ENCODE assay signal across 9 mouse cellular contexts in genomic region chr10:44539033-44539578, GRCm38 (mm10). TPM values are rescaled to one million over a fixed set of nuclear protein-coding genes. Genes with fewer than 3 reads are reported as not detected.
DNase-seq lines count a peak whose midpoint lies in the region; ATAC-seq lines count a peak whose summit lies in the region.
"Had no signal": no experiment of that assay in that cellular context is flagged by ENCODE, and none has a peak within 500 bp of the region (broad histone marks: within the 10 kb centered on the region; RNA-seq: fewer than 3 reads in every experiment).

No protein-coding gene starts in this region.

- WGBS in hindbrain, embryonic 12.5 days = 13% methylated on average over 14 of the region's 14 CpGs
- 16% methylated on average over 14 of the region's 14 CpGs for WGBS in hindbrain, embryonic 14.5 days
- 8% methylated on average over 14 of the region's 14 CpGs for WGBS in embryonic facial prominence, embryonic 12.5 days
- WGBS in macrophage (ENCODE audit: missing documents) = 5% methylated on average over 13 of the region's 14 CpGs

- H3K79me2 ChIP-seq in macrophage (ENCODE audit: inconsistent target) = no peaks in the 10 kb centered on the region

- no peak overlapping the region for H3K9ac ChIP-seq in hindbrain, embryonic 12.5 days
- no peak overlapping the region for H3K9ac ChIP-seq in hindbrain, embryonic 14.5 days
- no peak overlapping the region for H3K9ac ChIP-seq in embryonic facial prominence, embryonic 12.5 days

- no peak overlapping the region for H3K27ac ChIP-seq in hindbrain, embryonic 12.5 days
- no peak overlapping the region for H3K27ac ChIP-seq in hindbrain, embryonic 14.5 days
- no peak overlapping the region for H3K27ac ChIP-seq in embryonic facial prominence, embryonic 12.5 days
- H3K27ac ChIP-seq in macrophage = peak overlapping the region; percentile 27

- H3K4me3 ChIP-seq in hindbrain, embryonic 12.5 days = no peak overlapping the region
- H3K4me3 ChIP-seq in hindbrain, embryonic 14.5 days (replicated peaks; ENCODE audit: low read length) = no peak overlapping the region
- H3K4me3 ChIP-seq in embryonic facial prominence, embryonic 12.5 days = no peak overlapping the region
- H3K4me3 ChIP-seq in macrophage (ENCODE audit: inconsistent target) = no peak overlapping the region; the same call in 1 of the 2 replicates

- peak overlapping the region; percentile 28; the same call in 1 of the 2 replicates for H3K4me2 ChIP-seq in hindbrain, embryonic 12.5 days (replicated peaks)
- H3K4me2 ChIP-seq in hindbrain, embryonic 14.5 days (replicated peaks) = no peak overlapping the region
- H3K4me2 ChIP-seq in embryonic facial prominence, embryonic 12.5 days (replicated peaks) = 0 out of 2 replicates have a peak overlapping the region, but pooled peaks have one; percentile 13

- H3K9me3 ChIP-seq in hindbrain, embryonic 12.5 days (replicated peaks) = no peaks in the 10 kb centered on the region
- H3K9me3 ChIP-seq in hindbrain, embryonic 14.5 days (ENCODE audit: control insufficient read depth, low read length) = no peaks in the 10 kb centered on the region
- no peaks in the 10 kb centered on the region for H3K9me3 ChIP-seq in embryonic facial prominence, embryonic 12.5 days

- no peak for ATAC-seq in hindbrain, embryonic 12.5 days (ENCODE audit: low FRiP score)
- no peak for ATAC-seq in hindbrain, embryonic 14.5 days (ENCODE audit: low FRiP score)
- ATAC-seq in CD4-positive, CD25-positive, alpha-beta regulatory T cell, adult 4 months = peak; percentile 51
- no peak for ATAC-seq in embryonic facial prominence, embryonic 12.5 days (ENCODE audit: insufficient number of reproducible peaks, insufficient read depth, low FRiP score, low TSS enrichment)

- peaks cover 17% of the 10 kb centered on the region for H3K27me3 ChIP-seq in hindbrain, embryonic 12.5 days
- no peaks in the 10 kb centered on the region for H3K27me3 ChIP-seq in hindbrain, embryonic 14.5 days (ENCODE audit: control insufficient read depth, insufficient read depth, low read length)
- H3K27me3 ChIP-seq in embryonic facial prominence, embryonic 12.5 days = 0 out of 2 replicates have a peak, but pooled peaks cover 3% of the 10 kb centered on the region

- H3K36me3 ChIP-seq in hindbrain, embryonic 12.5 days = no peaks in the 10 kb centered on the region
- no peaks in the 10 kb centered on the region for H3K36me3 ChIP-seq in hindbrain, embryonic 14.5 days (replicated peaks; ENCODE audit: control insufficient read depth, insufficient read depth)
- H3K36me3 ChIP-seq in embryonic facial prominence, embryonic 12.5 days = no peaks in the 10 kb centered on the region
- H3K36me3 ChIP-seq in macrophage (ENCODE audit: inconsistent target) = no peaks in the 10 kb centered on the region

- no peak for DNase-seq in hindbrain, embryonic 14.5 days (ENCODE audit: low spot score)
- no peak for DNase-seq in cerebellum, adult 8-10 months
- DNase-seq in frontal cortex, postnatal 25 days (ENCODE audit: low spot score in 2 of 2) = no peak
- no peak for DNase-seq in left cerebral cortex, adult 11 months (ENCODE audit: low spot score)
- DNase-seq: kidney, adult 2 months had no signal

- H3K4me1 ChIP-seq in hindbrain, embryonic 12.5 days = peaks cover 3% of the 10 kb centered on the region; the same call in 1 of the 2 replicates
- H3K4me1 ChIP-seq in hindbrain, embryonic 14.5 days (replicated peaks; ENCODE audit: control insufficient read depth, insufficient read depth, low read length) = no peaks in the 10 kb centered on the region
- H3K4me1 ChIP-seq in embryonic facial prominence, embryonic 12.5 days = peaks cover 4% of the 10 kb centered on the region; the same call in 1 of the 2 replicates

RNA-seq across cellular contexts. Expression of gene Prdm1, which starts 10.8 kb away (rescaled TPM):
- 0.87 and 0.95 TPM in 2 replicates for polyA plus RNA-seq in hindbrain, embryonic 12.5 days (2016; fragmentation: Nextera tagmentation; extraction: Ambion mirVana)
- polyA plus RNA-seq in hindbrain, embryonic 14.5 days (2014; fragmentation: Nextera tagmentation; extraction: Ambion mirVana) = 0.80 and 0.86 TPM in 2 replicates
- polyA plus RNA-seq in CD4-positive, CD25-positive, alpha-beta regulatory T cell, adult 4 months (2017; shearing (Covaris generic)) = 10 to 100 TPM; 16.5 to 19.8 TPM
- 3.8 and 4.3 TPM in 2 replicates for polyA plus RNA-seq in embryonic facial prominence, embryonic 12.5 days (2016; fragmentation: Nextera tagmentation; extraction: Ambion mirVana)
- 100 to 1,000 TPM in 1 of 26 experiments, 10 to 100 TPM in 22, 1 to 10 TPM in 3; 7.7 to 125 (median 33.7) TPM for total RNA-seq in macrophage (2018; cell fraction: chromatin; rRNA removed)
- 100 to 1,000 TPM in 3 of 26 experiments, 10 to 100 TPM in 22, 1 to 10 TPM in 1; 9.7 to 136 (median 25.5) TPM for total RNA-seq in macrophage (2018; cell fraction: cytosol; rRNA removed)
- 100 to 1,000 TPM in 5 of 26 experiments, 10 to 100 TPM in 21; 11.4 to 170 (median 60.9) TPM for total RNA-seq in macrophage (2018; cell fraction: nucleus; rRNA removed)
- 6.0 to 14.6 TPM (median 13.7 TPM) in 3 replicates for polyA plus RNA-seq in macrophage (2018)
